Mouse (Mus musculus) cerebellum, adult 11 months (tissue): ENCODE results near the gene Itga9.

Experiments used
- DNase-seq: peaks from one replicate; pipeline ENCODE4 v3.0.0; 2022

Gene Itga9

GRCm38 (mm10) chr9:118785816-118786215, 179.3 kb downstream of the Itga9 start:
- DNase-seq: no peak

GRCm38 (mm10) chr9:118788869-118789281, 182.4 kb downstream of the Itga9 start:
- DNase-seq: no peak

GRCm38 (mm10) chr9:118791231-118791630, 184.7 kb downstream of the Itga9 start:
- DNase-seq: no peak

- no peak for DNase-seq
These were observed 186.8 kb downstream of the Itga9 start for GRCm38 (mm10) chr9:118793151-118793785.

GRCm38 (mm10) chr9:118794668-118795067, 188.2 kb downstream of the Itga9 start:
- no peak for DNase-seq

- no peak for DNase-seq
These were observed 188.8 kb downstream of the Itga9 start for GRCm38 (mm10) chr9:118795304-118795703.

GRCm38 (mm10) chr9:118799105-118799504, 192.6 kb downstream of the Itga9 start:
- no peak for DNase-seq

- DNase-seq: no peak
These were observed 194.9 kb downstream of the Itga9 start for GRCm38 (mm10) chr9:118801176-118801909.

GRCm38 (mm10) chr9:118801910-118802287, 195.4 kb downstream of the Itga9 start:
- no peak for DNase-seq

GRCm38 (mm10) chr9:118802380-118802779, 195.9 kb downstream of the Itga9 start:
- no peak for DNase-seq

GRCm38 (mm10) chr9:118805740-118806139, 199.2 kb downstream of the Itga9 start:
- no peak for DNase-seq

GRCm38 (mm10) chr9:118807669-118808068, 201.2 kb downstream of the Itga9 start:
- no peak for DNase-seq

- no peak for DNase-seq
These were observed 205.7 kb downstream of the Itga9 start for GRCm38 (mm10) chr9:118812221-118812620.

- no peak for DNase-seq
These were observed 207.0 kb downstream of the Itga9 start for GRCm38 (mm10) chr9:118813492-118813891.

GRCm38 (mm10) chr9:118814056-118814455, 207.6 kb downstream of the Itga9 start:
- no peak for DNase-seq

- no peak for DNase-seq
These were observed 208.0 kb downstream of the Itga9 start for GRCm38 (mm10) chr9:118814461-118814860.

- DNase-seq: no peak
These were observed 209.1 kb downstream of the Itga9 start for GRCm38 (mm10) chr9:118815543-118815942.

GRCm38 (mm10) chr9:118818508-118818907, 212.0 kb downstream of the Itga9 start:
- no peak for DNase-seq

- DNase-seq: peak; percentile 4
These were observed 215.0 kb downstream of the Itga9 start for GRCm38 (mm10) chr9:118821220-118822185.

- DNase-seq: no peak
These were observed 215.7 kb downstream of the Itga9 start for GRCm38 (mm10) chr9:118822186-118822555.

GRCm38 (mm10) chr9:118822581-118822980, 216.1 kb downstream of the Itga9 start:
- no peak for DNase-seq

- DNase-seq: no peak
These were observed 224.6 kb downstream of the Itga9 start for GRCm38 (mm10) chr9:118831080-118831479.

GRCm38 (mm10) chr9:118832533-118832932, 226.0 kb downstream of the Itga9 start:
- no peak for DNase-seq
